Mouse (Mus musculus) testis, adult 2 months (tissue): ENCODE results near the gene Fus.

Source experiments
- CTCF ChIP-seq: fragments of 200-500 bp; IDR thresholded peaks from 2 replicates; pipeline ENCODE4 v1.5.1; 2012; ENCODE audit warnings: low read depth, mild to moderate bottlenecking, inconsistent platforms, low read length, moderate library complexity; ENCODE audit not compliant: control insufficient read depth, insufficient read depth, insufficient replicate concordance
- POLR2A ChIP-seq: fragments of 200-500 bp; IDR thresholded peaks from 2 replicates; pipeline ENCODE4 v1.6.1; 2012; ENCODE audit warnings: low read depth, mild to moderate bottlenecking, inconsistent platforms, low read length, moderate library complexity; ENCODE audit not compliant: control insufficient read depth

- TF ChIP-seq POLR2A (no peak), CTCF (no peak)
Measured at GRCm38 (mm10) chr7:127928596-127928995, 38.7 kb upstream of the Fus start.
